Mouse (Mus musculus): Measurements from ENCODE around the gene Spib.

Spib gene

DNA sequence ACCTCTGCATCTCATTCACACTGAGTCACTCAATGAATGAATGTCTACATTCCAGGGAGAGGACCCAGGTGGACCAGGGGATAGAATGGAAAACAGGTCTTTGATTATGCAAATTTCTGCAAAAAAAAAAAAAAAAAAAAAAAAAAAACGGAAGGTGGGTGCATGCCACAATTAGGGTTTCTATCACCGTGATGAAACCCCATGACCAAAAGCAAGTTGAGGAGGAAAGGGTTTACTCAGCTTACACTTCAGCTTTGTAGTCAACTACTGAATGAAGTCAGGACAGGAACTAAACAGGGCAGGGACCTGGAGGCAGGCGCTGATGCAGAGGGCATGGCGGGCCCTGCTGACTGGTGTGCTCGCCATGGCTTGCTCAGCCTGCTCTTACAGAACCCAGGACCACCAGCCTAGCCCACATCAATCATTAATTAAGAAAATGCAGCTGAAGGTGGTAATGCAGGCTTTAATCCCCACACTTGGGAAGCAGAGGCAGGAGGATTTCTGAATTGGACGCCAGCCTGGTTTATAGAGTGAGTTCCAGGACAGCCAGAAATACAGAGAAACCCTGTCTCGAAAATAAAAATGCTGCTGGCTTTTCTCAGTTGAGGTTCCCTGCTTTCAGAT, 46.2 kb downstream of the Spib start:
- peak in 1 of 2 experiments; percentile 1 for DNase-seq

DNA sequence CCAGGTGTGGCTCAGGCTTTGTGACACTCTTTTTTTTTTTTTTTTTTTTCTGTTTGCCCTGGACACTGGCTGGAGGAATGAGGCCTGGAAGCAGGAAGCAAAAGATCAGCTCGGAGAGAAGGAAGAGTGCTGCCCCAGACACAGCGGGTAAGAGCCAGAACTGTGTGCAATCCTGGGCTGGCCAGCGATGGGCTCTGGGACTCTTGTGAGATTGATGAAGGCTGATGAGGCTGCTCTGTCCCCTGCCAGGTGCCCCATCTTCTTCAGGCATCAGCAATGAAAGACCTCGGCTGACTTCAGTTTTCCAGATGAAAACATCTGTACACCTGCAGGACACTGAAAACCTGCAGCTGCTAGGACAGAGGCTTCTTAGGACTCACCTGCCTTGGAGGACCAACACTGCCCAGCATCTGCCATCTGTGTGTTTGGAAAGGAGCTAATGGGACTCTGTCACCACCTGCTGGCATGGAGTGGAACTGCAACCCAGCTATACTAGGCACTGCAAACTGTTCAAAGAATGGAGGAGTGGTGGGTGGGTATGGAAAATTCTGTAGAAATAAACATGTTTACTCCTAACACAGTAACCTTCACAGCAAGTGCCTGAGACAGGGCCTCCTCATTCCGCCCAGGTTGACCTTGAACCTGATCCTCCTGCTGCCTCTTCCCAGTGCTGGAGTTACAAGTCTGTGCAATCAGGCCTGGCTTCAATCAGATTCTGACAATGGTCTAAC, 46.9 kb downstream of the Spib start:
- peak; percentile 57 to 59 for DNase-seq

DNA sequence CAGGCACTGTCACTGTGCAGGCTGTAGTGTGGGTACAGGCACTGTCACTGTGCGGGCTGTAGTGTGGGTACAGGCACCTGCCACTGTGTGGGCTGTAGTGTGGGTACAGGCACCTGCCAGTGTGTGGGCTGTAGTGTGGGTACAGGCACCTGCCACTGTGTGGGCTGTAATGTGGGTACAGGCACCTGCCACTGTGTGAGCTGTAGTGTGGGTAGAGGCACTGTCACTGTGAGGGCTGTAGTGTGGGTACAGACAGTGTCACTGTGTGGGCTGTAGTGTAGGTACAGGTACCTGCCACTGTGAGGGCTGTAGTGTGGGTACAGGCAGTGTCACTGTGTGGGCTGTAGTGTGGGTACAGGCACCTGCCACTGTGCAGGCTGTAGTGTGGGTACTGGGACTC, 47.8 kb downstream of the Spib start:
- DNase-seq: peak in 1 of 2 experiments; percentile 1

DNA sequence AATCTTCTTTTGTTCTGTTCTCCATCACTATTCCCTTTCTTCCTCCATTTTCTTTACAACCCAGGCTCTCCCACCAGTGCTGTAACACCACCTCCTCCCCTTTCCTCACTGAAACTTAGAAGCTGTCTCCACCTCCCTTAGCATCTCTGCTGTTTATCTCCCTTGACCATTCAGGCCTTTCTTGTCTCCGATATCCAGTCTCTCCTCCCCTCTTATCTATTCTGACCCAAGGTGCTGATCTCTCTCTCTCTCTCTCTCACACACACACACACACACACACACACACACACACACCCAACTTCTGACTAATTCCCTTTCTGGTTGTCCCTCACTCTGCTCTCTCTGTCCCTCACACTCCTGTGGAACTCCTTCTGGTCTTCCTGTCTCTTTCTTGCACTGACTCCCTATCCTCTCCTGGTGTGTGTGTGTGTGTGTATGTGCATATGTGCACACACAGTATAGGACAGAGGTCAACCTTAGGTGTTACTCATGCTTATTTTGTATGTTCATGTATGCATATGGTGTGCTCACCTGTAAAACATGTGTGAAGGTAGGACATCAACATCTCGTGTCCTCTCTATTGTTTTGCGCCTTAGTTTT, 48.9 kb downstream of the Spib start:
- DNase-seq: no peak

All from lung, adult 18-20 months (tissue).